Mouse (Mus musculus): ENCODE data around the gene Gdf1. TPM values are rescaled to one million over a fixed set of nuclear protein-coding genes. Genes with fewer than 3 reads are reported as not detected.
A peak's percentile ranks its signal among the peaks of the same experiment; 100 is the strongest.

The Gdf1 gene
- polyA plus RNA-seq, 2 experiments = 0.16 TPM; not detected in 1

- Histone ChIP-seq H3K9me3 (ENCODE audit: control insufficient read depth, low read length) (no peaks in the 10 kb centered on the region; the same call in 1 of the 2 replicates), H3K4me3 (ENCODE audit: insufficient read depth in 1 of 2, low read depth in 2 of 2, low read length in 2 of 2) (no peak overlapping the region), H3K36me3 (replicated peaks; ENCODE audit: control insufficient read depth, insufficient read depth, low read depth) (no peaks in the 10 kb centered on the region), H3K9ac (replicated peaks) (no peak overlapping the region), H3K27ac (no peak overlapping the region), H3K4me2 (ENCODE audit: low read depth) (no peak overlapping the region), H3K4me1 (replicated peaks; ENCODE audit: control insufficient read depth in 2 of 2, insufficient read depth in 2 of 2, low read length in 1 of 2) (peaks cover 0 to 11% of the 10 kb centered on the region in 2 experiments; a peak in 2 of 4 replicates), H3K27me3 (ENCODE audit: control insufficient read depth, insufficient read depth, low read length) (no peaks in the 10 kb centered on the region; the same call in 1 of the 2 replicates)
- DNase-seq (ENCODE audit: low read depth in 3 of 3, low spot score in 3 of 3) (no peak), ATAC-seq (ENCODE audit: insufficient read depth) (no peak)
- WGBS (ENCODE audit: insufficient replicate concordance) = 51% methylated on average over 5 of the region's 5 CpGs
- no peak for TF ChIP-seq CTCF (IDR thresholded peaks at IDR 0.05; ENCODE audit: low read depth)
- TF ChIP-seq EP300 (IDR thresholded peaks at IDR 0.05; ENCODE audit: low read depth) = no peak
These were observed 45.2 kb upstream of the Gdf1 start for GRCm38 (mm10) chr8:70284421-70284820.

- Histone ChIP-seq H3K4me2 (ENCODE audit: low read depth) (no peak overlapping the region), H3K4me3 (ENCODE audit: insufficient read depth in 1 of 2, low read depth in 2 of 2, low read length in 2 of 2) (no peak overlapping the region), H3K27me3 (ENCODE audit: control insufficient read depth, insufficient read depth, low read length) (no peaks in the 10 kb centered on the region; the same call in 1 of the 2 replicates), H3K9ac (replicated peaks) (no peak overlapping the region), H3K36me3 (replicated peaks; ENCODE audit: control insufficient read depth, insufficient read depth, low read depth) (no peaks in the 10 kb centered on the region), H3K27ac (no peak overlapping the region), H3K9me3 (ENCODE audit: control insufficient read depth, low read length) (no peaks in the 10 kb centered on the region; the same call in 1 of the 2 replicates), H3K4me1 (replicated peaks; ENCODE audit: control insufficient read depth in 2 of 2, insufficient read depth in 2 of 2, low read length in 1 of 2) (peaks cover 0 to 11% of the 10 kb centered on the region in 2 experiments; a peak in 2 of 4 replicates)
- DNase-seq (ENCODE audit: low read depth in 3 of 3, low spot score in 3 of 3) (no peak), ATAC-seq (ENCODE audit: insufficient read depth) (no peak)
- TF ChIP-seq CTCF (IDR thresholded peaks at IDR 0.05; ENCODE audit: low read depth) = no peak
- TF ChIP-seq EP300 (IDR thresholded peaks at IDR 0.05; ENCODE audit: low read depth) = no peak
- WGBS (ENCODE audit: insufficient replicate concordance) = 90% methylated on average over 15 of the region's 15 CpGs
These were observed 44.3 kb upstream of the Gdf1 start for GRCm38 (mm10) chr8:70285304-70285703.

DNA sequence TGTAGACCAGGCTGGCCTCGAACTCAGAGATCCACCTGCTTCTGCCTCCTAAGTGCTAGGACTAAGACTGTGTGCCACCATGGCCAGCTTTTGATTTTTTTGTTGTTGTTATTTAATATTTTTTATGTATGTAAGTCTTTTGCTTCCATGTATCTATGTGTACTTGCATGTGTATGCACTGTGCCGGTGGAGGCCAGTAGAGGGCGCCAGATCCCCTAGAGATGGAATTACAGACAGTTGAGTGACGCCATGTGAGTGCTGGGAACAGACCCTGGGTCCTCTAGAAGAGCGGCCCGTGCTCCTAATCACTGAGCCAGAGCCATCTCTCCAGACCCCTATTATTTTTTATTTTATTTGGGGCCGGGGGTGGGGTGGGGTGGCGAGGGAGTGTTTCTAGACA, 42.9 kb upstream of the Gdf1 start:
- ATAC-seq (ENCODE audit: insufficient read depth) = no peak
- WGBS (ENCODE audit: insufficient replicate concordance) = 75% methylated on average over 8 of the region's 8 CpGs
- H3K27me3 ChIP-seq (ENCODE audit: control insufficient read depth, insufficient read depth, low read length) = no peaks in the 10 kb centered on the region; the same call in 1 of the 2 replicates
- no peak for TF ChIP-seq EP300 (IDR thresholded peaks at IDR 0.05; ENCODE audit: low read depth)
- TF ChIP-seq CTCF (IDR thresholded peaks at IDR 0.05; ENCODE audit: low read depth) = peak; percentile 69
- no peaks in the 10 kb centered on the region; the same call in 1 of the 2 replicates for H3K9me3 ChIP-seq (ENCODE audit: control insufficient read depth, low read length)
- DNase-seq (ENCODE audit: low read depth in 3 of 3, low spot score in 3 of 3) = no peak
- no peaks in the 10 kb centered on the region for H3K36me3 ChIP-seq (replicated peaks; ENCODE audit: control insufficient read depth, insufficient read depth, low read depth)
- peaks cover 0 to 2% of the 10 kb centered on the region in 2 experiments; a peak in 1 of 4 replicates for H3K4me1 ChIP-seq (replicated peaks; ENCODE audit: control insufficient read depth in 2 of 2, insufficient read depth in 2 of 2, low read length in 1 of 2)
- no peak overlapping the region for H3K4me3 ChIP-seq (ENCODE audit: insufficient read depth in 1 of 2, low read depth in 2 of 2, low read length in 2 of 2)
- no peak overlapping the region for H3K4me2 ChIP-seq (ENCODE audit: low read depth)
- no peak overlapping the region for H3K27ac ChIP-seq
- no peak overlapping the region for H3K9ac ChIP-seq (replicated peaks)

DNA sequence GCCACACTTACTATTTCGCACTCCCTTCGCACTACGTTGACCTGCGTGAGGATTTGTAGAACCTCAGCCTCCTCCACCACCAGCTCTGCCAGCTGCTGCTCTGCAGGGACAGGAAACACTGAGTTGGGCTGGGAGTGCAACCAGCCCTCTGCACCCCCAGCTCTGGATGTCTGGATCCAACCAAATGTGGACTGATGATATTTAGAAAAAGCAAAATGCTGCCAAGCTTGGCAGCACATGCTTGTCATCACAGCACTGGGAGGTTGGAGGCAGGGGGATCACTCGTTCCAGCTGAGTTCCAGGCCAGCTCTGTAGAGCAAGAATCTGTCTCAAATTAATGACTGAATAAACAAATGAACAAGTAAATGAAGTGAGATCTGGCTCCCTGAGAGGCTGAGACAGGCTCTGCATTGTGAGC, 35.6 kb upstream of the Gdf1 start:
- peaks cover 47% of the 10 kb centered on the region for H3K36me3 ChIP-seq (replicated peaks; ENCODE audit: control insufficient read depth, insufficient read depth, low read depth)
- H3K9ac ChIP-seq (replicated peaks) = no peak overlapping the region
- no peak overlapping the region for H3K27ac ChIP-seq
- H3K4me2 ChIP-seq (ENCODE audit: low read depth) = no peak overlapping the region
- ATAC-seq (ENCODE audit: insufficient read depth) (no peak), DNase-seq (ENCODE audit: low read depth in 3 of 3, low spot score in 3 of 3) (no peak)
- TF ChIP-seq EP300 (IDR thresholded peaks at IDR 0.05; ENCODE audit: low read depth) = no peak
- H3K9me3 ChIP-seq (ENCODE audit: control insufficient read depth, low read length) = no peaks in the 10 kb centered on the region
- no peak overlapping the region for H3K4me3 ChIP-seq (ENCODE audit: insufficient read depth in 1 of 2, low read depth in 2 of 2, low read length in 2 of 2)
- H3K4me1 ChIP-seq (replicated peaks; ENCODE audit: control insufficient read depth in 2 of 2, insufficient read depth in 2 of 2, low read length in 1 of 2) = no peaks in the 10 kb centered on the region
- WGBS (ENCODE audit: insufficient replicate concordance) = 64% methylated on average over 5 of the region's 5 CpGs
- H3K27me3 ChIP-seq (ENCODE audit: control insufficient read depth, insufficient read depth, low read length) = no peaks in the 10 kb centered on the region

DNA sequence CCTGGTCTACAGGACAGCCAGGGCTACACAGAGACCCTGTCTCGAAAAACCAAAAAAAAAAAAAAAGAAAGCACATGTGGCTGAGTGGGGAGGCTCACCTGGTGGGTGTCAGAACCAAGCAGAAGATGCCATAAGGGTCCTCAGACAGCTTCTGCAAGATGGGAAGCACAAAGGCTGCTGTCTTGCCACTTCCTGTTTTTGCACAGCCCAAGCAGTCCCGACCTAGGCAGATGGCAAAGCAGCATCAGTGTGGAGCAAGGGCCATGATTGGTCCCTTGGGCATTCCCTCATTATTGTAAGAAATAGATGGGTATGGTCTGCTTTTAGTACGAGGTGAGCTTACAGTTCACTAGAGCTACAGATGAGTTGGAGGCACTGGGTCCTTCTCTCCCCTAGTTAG, 28.7 kb upstream of the Gdf1 start:
- no peaks in the 10 kb centered on the region for H3K27me3 ChIP-seq (ENCODE audit: control insufficient read depth, insufficient read depth, low read length)
- ATAC-seq (ENCODE audit: insufficient read depth) (no peak), DNase-seq (ENCODE audit: low read depth in 3 of 3, low spot score in 3 of 3) (no peak)
- peaks cover 26% of the 10 kb centered on the region for H3K36me3 ChIP-seq (replicated peaks; ENCODE audit: control insufficient read depth, insufficient read depth, low read depth)
- H3K27ac ChIP-seq = no peak overlapping the region
- peaks cover 10 to 13% of the 10 kb centered on the region in 2 experiments for H3K4me1 ChIP-seq (replicated peaks; ENCODE audit: control insufficient read depth in 2 of 2, insufficient read depth in 2 of 2, low read length in 1 of 2)
- WGBS (ENCODE audit: insufficient replicate concordance) = 40% methylated on average over 3 of the region's 3 CpGs
- no peaks in the 10 kb centered on the region for H3K9me3 ChIP-seq (ENCODE audit: control insufficient read depth, low read length)
- peak overlapping the region; percentile 86 for H3K4me2 ChIP-seq (ENCODE audit: low read depth)
- no peak for TF ChIP-seq CTCF (IDR thresholded peaks at IDR 0.05; ENCODE audit: low read depth)
- no peak for TF ChIP-seq EP300 (IDR thresholded peaks at IDR 0.05; ENCODE audit: low read depth)
- peak overlapping the region; percentile 18; the same call in 1 of the 2 replicates for H3K9ac ChIP-seq (replicated peaks)
- H3K4me3 ChIP-seq (ENCODE audit: insufficient read depth in 1 of 2, low read depth in 2 of 2, low read length in 2 of 2) = peak overlapping the region in 1 of 2 experiments; percentile 87; a peak in 2 of 4 replicates
